Mouse (Mus musculus): ENCODE measurements around the gene Car7.

- TF ChIP-seq ETS1 (conservative IDR thresholded peaks at IDR 0.05; ENCODE audit: low read depth, low read length) (no peak), MEF2A (IDR thresholded peaks at IDR 0.05; ENCODE audit: borderline replicate concordance, low read depth, low read length) (no peak), EP300 (IDR thresholded peaks at IDR 0.05; ENCODE audit: low read length) (no peak), POLR2A (IDR thresholded peaks at IDR 0.05; ENCODE audit: low read depth, low read length) (no peak), ZMIZ1 (IDR thresholded peaks at IDR 0.05; ENCODE audit: low read depth, low read length) (no peak), CTCF (conservative IDR thresholded peaks at IDR 0.05 in 1 of 2, IDR thresholded peaks at IDR 0.05 in 1 of 2; ENCODE audit: low read depth in 2 of 2, low read length in 2 of 2) (no peak), MAX (IDR thresholded peaks at IDR 0.05; ENCODE audit: low read length) (no peak)
Measured at GRCm38 (mm10) chr8:104533551-104533950, 938 bp upstream of the Car7 start.
